ENCODE assay signal across 10 mouse cellular contexts in genomic region chr17:5298891-5299559, GRCm38 (mm10).
DNase-seq lines count a peak whose midpoint lies in the region; ATAC-seq and TF ChIP-seq lines count a peak whose summit lies in the region.
"Had no signal": no experiment of that assay in that cellular context is flagged by ENCODE, and none has a peak within 500 bp of the region (broad histone marks: within the 10 kb centered on the region; RNA-seq: fewer than 3 reads in every experiment).

No protein-coding gene starts in this region.

- no peak overlapping the region for H3K27ac ChIP-seq in gastrocnemius, adult 2 months
- peak overlapping the region; percentile 93 for H3K27ac ChIP-seq in layer of hippocampus, adult 2 months
- H3K27ac ChIP-seq in hindbrain, embryonic 16.5 days (ENCODE audit: low read depth, low read length), result no peak overlapping the region
- no peak overlapping the region for H3K27ac ChIP-seq in liver, embryonic 11.5 days (ENCODE audit: low read depth, low read length)

- no peaks in the 10 kb centered on the region for H3K9me3 ChIP-seq in hindbrain, embryonic 16.5 days (ENCODE audit: control insufficient read depth, low read length)
- H3K9me3 ChIP-seq in liver, embryonic 11.5 days (ENCODE audit: control insufficient read depth, low read length), result no peaks in the 10 kb centered on the region

- peak; percentile 50 for DNase-seq in gastrocnemius, adult 2 months
- no peak for DNase-seq in gastrocnemius, postnatal 25 days
- no peak for DNase-seq in layer of hippocampus, adult 2 months (ENCODE audit: low spot score in 2 of 2)
- DNase-seq in layer of hippocampus, adult 11-12 months (ENCODE audit: low spot score), result no peak
- DNase-seq in adipocyte (ENCODE audit: low spot score), result peak; percentile 56
- no peak for DNase-seq in embryo, embryonic 11 days
- DNase-seq in liver, embryonic 11.5 days (ENCODE audit: low spot score), result no peak

- peak; percentile 58 for ATAC-seq in hindbrain, embryonic 16.5 days
- no peak for ATAC-seq in liver, embryonic 11.5 days (replicated peaks; ENCODE audit: low FRiP score)
- ATAC-seq: inflammation-experienced regulatory T-cells, adult 6 months had no signal

- no peak overlapping the region for H3K4me2 ChIP-seq in hindbrain, embryonic 16.5 days (ENCODE audit: low read length)
- H3K4me2 ChIP-seq in liver, embryonic 11.5 days, result no peak overlapping the region

- intact Hi-C loops in gastrocnemius, adult 2 months (cut with DNase I), result loop anchor here (5.0 kb wide), 1 partner anchor 42 kb away; no protein-coding TSS in a partner anchor

- H3K36me3 ChIP-seq in hindbrain, embryonic 16.5 days (ENCODE audit: control insufficient read depth, insufficient read depth, low read length), result no peaks in the 10 kb centered on the region
- no peaks in the 10 kb centered on the region; the same call in 1 of the 2 replicates for H3K36me3 ChIP-seq in liver, embryonic 11.5 days (ENCODE audit: control insufficient read depth, insufficient read depth, low read length)

- H3K9ac ChIP-seq in hindbrain, embryonic 16.5 days (ENCODE audit: low read depth, low read length), result no peak overlapping the region
- H3K9ac ChIP-seq in liver, embryonic 11.5 days (ENCODE audit: low read depth, low read length), result no peak overlapping the region

- H3K4me1 ChIP-seq in hindbrain, embryonic 16.5 days (ENCODE audit: control insufficient read depth, insufficient read depth, low read depth, low read length), result peaks cover 36% of the 10 kb centered on the region
- H3K4me1 ChIP-seq in liver, embryonic 11.5 days (replicated peaks; ENCODE audit: control insufficient read depth, insufficient read depth, low read length), result no peaks in the 10 kb centered on the region

- WGBS in hindbrain, embryonic 16.5 days, result 63% methylated on average over 5 of the region's 5 CpGs
- WGBS in liver, embryonic 11.5 days, result 84% methylated on average over 5 of the region's 5 CpGs

- no peak overlapping the region for H3K4me3 ChIP-seq in gastrocnemius, adult 2 months
- no peak overlapping the region for H3K4me3 ChIP-seq in layer of hippocampus, adult 2 months
- H3K4me3 ChIP-seq in hindbrain, embryonic 16.5 days (ENCODE audit: low read length), result no peak overlapping the region
- no peak overlapping the region for H3K4me3 ChIP-seq in liver, embryonic 11.5 days (ENCODE audit: low read depth, low read length)

- H3K27me3 ChIP-seq in hindbrain, embryonic 16.5 days (replicated peaks; ENCODE audit: control insufficient read depth, insufficient read depth, low read length), result no peaks in the 10 kb centered on the region
- H3K27me3 ChIP-seq in liver, embryonic 11.5 days (replicated peaks; ENCODE audit: control insufficient read depth, insufficient read depth, low read length), result no peaks in the 10 kb centered on the region
- H3K27me3 ChIP-seq: CH12.LX had no signal

- TF ChIP-seq CTCF in gastrocnemius, adult 2 months (IDR thresholded peaks at IDR 0.05), result no peak
- TF ChIP-seq CTCF in layer of hippocampus, adult 2 months (conservative IDR thresholded peaks at IDR 0.05), result no peak

Comparison
In these comparisons a context has a peak if more than half of its experiments do, and no peak if none do; other contexts are left out.
1. DNase-seq: peak in gastrocnemius, adult 2 months (single experiment) and adipocyte (single experiment); none in gastrocnemius, postnatal 25 days (single experiment), layer of hippocampus, adult 2 months (0 of 2), layer of hippocampus, adult 11-12 months (single experiment), embryo, embryonic 11 days (single experiment) and liver, embryonic 11.5 days (single experiment).